Mouse (Mus musculus): ENCODE measurements around the gene Patl2. TPM values are rescaled to one million over a fixed set of nuclear protein-coding genes. Genes with fewer than 3 reads are reported as not detected.
"Not testable (repeated sequence)": the region's sequence is repeated elsewhere in the genome, so short reads cannot be mapped to it uniquely, and the experiment has no call there.

Gene Patl2
- total and polyA plus RNA-seq, 3 experiments = not detected

DNA sequence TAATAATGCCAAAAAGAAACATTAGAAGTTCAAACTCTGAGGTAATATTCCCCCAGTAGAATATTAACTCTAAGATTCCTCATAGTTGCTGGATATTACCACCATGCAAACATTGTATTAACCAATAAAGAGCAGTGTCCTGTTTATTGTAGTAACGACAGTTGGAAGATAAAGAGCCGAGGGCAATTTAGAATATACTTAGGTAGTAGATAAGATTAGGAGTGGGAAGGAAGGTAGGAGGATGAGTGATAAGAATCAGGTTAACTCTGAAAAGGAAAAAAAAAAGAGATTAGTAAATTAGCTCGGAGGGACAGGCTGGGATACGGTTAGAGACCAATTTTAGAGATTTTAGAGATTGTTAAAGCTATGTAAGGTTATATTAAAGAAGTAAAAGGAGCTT, 35.4 kb upstream of the Patl2 start:
- TF ChIP-seq HCFC1 (IDR thresholded peaks at IDR 0.05; ENCODE audit: low read depth, low read length) (no peak), GABPA (IDR thresholded peaks at IDR 0.05; ENCODE audit: insufficient replicate concordance, low read depth, low read length) (no peak), IRF4 (IDR thresholded peaks at IDR 0.05; ENCODE audit: low read depth, low read length) (no peak), ZC3H11A (IDR thresholded peaks at IDR 0.05; ENCODE audit: low read depth, low read length) (no peak), MXI1 (IDR thresholded peaks at IDR 0.05; ENCODE audit: low read depth, low read length) (no peak), KAT2A (IDR thresholded peaks at IDR 0.05; ENCODE audit: insufficient replicate concordance, low read length) (no peak), NRF1 (IDR thresholded peaks at IDR 0.05; ENCODE audit: low read depth, low read length) (no peak), PAX5 (IDR thresholded peaks at IDR 0.05; ENCODE audit: low read length) (no peak), ELF1 (IDR thresholded peaks at IDR 0.05; ENCODE audit: low read depth, low read length) (no peak), CHD1 (IDR thresholded peaks at IDR 0.05; ENCODE audit: low read depth, low read length) (no peak), EP300 (IDR thresholded peaks at IDR 0.05; ENCODE audit: low read length) (no peak), ZNF384 (IDR thresholded peaks at IDR 0.05; ENCODE audit: low read depth, low read length) (no peak), USF1 (IDR thresholded peaks at IDR 0.05; ENCODE audit: low read depth, low read length) (no peak), NELFE (IDR thresholded peaks at IDR 0.05; ENCODE audit: low read depth, low read length) (no peak), JUND (conservative IDR thresholded peaks at IDR 0.05; ENCODE audit: low read depth, low read length) (no peak), SIN3A (IDR thresholded peaks at IDR 0.05; ENCODE audit: low read length) (no peak), USF2 (conservative IDR thresholded peaks at IDR 0.05; ENCODE audit: low read depth, low read length) (no peak), RAD21 (IDR thresholded peaks at IDR 0.05; ENCODE audit: low read depth, low read length) (no peak), MEF2A (IDR thresholded peaks at IDR 0.05; ENCODE audit: borderline replicate concordance, low read depth, low read length) (no peak)
- H3K4me1 ChIP-seq (ENCODE audit: control insufficient read depth in 1 of 2, insufficient read depth in 2 of 2) = peaks cover 0 to 8% of the 10 kb centered on the region in 2 experiments; a peak in 2 of 4 replicates
- H3K79me2 ChIP-seq (replicated peaks; ENCODE audit: control insufficient read depth, extremely low read depth, insufficient read depth, poor library complexity, severe bottlenecking) = no peaks in the 10 kb centered on the region
- no peak for DNase-seq (ENCODE audit: extremely low read depth)
- dilution Hi-C loops (cut with MboI; ENCODE audit: extremely low pct_ligation_motif_present, extremely low pct_unique_long_range_greater_than_20kb, low sequenced_read_pairs) = no loop called here
- H3K36me3 ChIP-seq (replicated peaks in 1 of 2; ENCODE audit: control insufficient read depth in 1 of 2, insufficient read depth in 1 of 2, low read length in 1 of 2) = no peaks in the 10 kb centered on the region
- no peak overlapping the region for H3K9ac ChIP-seq (ENCODE audit: insufficient read depth, low read depth)
- H3K27me3 ChIP-seq (replicated peaks) = no peaks in the 10 kb centered on the region
- no peak overlapping the region for H3K4me3 ChIP-seq (replicated peaks in 1 of 3; ENCODE audit: low read depth in 2 of 3, low read length in 2 of 3, poor library complexity in 1 of 3)
- in situ Hi-C loops (cut with MboI; ENCODE audit: low pct_ligation_motif_present, low pct_unique_long_range_greater_than_20kb, low sequenced_read_pairs) = no loop called here
- no peak overlapping the region for H3K4me2 ChIP-seq (ENCODE audit: insufficient read depth, low read depth, poor library complexity, severe bottlenecking)
- no peaks in the 10 kb centered on the region for H3K9me3 ChIP-seq (replicated peaks; ENCODE audit: low read length)
- H3K27ac ChIP-seq (ENCODE audit: insufficient read depth, low read depth) = no peak overlapping the region

DNA sequence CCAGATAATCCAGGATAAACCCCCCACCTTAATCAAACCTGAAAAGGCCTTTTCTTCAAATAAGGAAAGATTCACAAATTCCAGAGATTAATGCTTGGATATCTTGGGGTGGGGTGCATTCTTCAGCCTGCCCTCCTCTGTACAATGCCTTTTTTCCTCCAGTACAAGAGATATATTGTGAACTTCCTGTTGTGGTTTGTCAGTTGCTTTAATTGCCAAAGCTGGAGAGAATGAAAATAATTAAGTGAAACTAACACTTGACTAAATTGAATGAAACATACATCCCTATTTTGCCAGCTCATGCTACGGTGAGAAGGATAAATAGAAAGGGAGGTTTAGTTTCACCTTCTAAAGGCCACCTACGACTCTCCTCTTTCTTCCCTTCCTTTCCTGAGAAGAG, 32.2 kb upstream of the Patl2 start:
- Histone ChIP-seq H3K9ac (ENCODE audit: insufficient read depth, low read depth) (no peak overlapping the region), H3K4me2 (ENCODE audit: insufficient read depth, low read depth, poor library complexity, severe bottlenecking) (no peak overlapping the region), H3K79me2 (replicated peaks; ENCODE audit: control insufficient read depth, extremely low read depth, insufficient read depth, poor library complexity, severe bottlenecking) (no peaks in the 10 kb centered on the region), H3K9me3 (replicated peaks; ENCODE audit: low read length) (no peaks in the 10 kb centered on the region), H3K27ac (ENCODE audit: insufficient read depth, low read depth) (no peak overlapping the region), H3K36me3 (replicated peaks in 1 of 2; ENCODE audit: control insufficient read depth in 1 of 2, insufficient read depth in 1 of 2, low read length in 1 of 2) (no peaks in the 10 kb centered on the region), H3K27me3 (replicated peaks) (no peaks in the 10 kb centered on the region), H3K4me3 (replicated peaks in 1 of 3; ENCODE audit: low read depth in 2 of 3, low read length in 2 of 3, poor library complexity in 1 of 3) (no peak overlapping the region), H3K4me1 (ENCODE audit: control insufficient read depth in 1 of 2, insufficient read depth in 2 of 2) (peaks cover 0 to 8% of the 10 kb centered on the region in 2 experiments; a peak in 2 of 4 replicates)
- dilution Hi-C loops (cut with MboI; ENCODE audit: extremely low pct_ligation_motif_present, extremely low pct_unique_long_range_greater_than_20kb, low sequenced_read_pairs) = no loop called here
- DNase-seq (ENCODE audit: extremely low read depth) = no peak
- in situ Hi-C loops (cut with MboI; ENCODE audit: low pct_ligation_motif_present, low pct_unique_long_range_greater_than_20kb, low sequenced_read_pairs) = no loop called here
- no peak for TF ChIP-seq JUND (conservative IDR thresholded peaks at IDR 0.05; ENCODE audit: low read depth, low read length)
- TF ChIP-seq USF1 (IDR thresholded peaks at IDR 0.05; ENCODE audit: low read depth, low read length) = no peak
- no peak for TF ChIP-seq ZMIZ1 (IDR thresholded peaks at IDR 0.05; ENCODE audit: low read depth, low read length)
- TF ChIP-seq SMC3 (IDR thresholded peaks at IDR 0.05; ENCODE audit: low read depth, low read length) = no peak
- no peak for TF ChIP-seq RAD21 (IDR thresholded peaks at IDR 0.05; ENCODE audit: low read depth, low read length)
- TF ChIP-seq SIN3A (IDR thresholded peaks at IDR 0.05; ENCODE audit: low read length) = no peak
- no peak for TF ChIP-seq HCFC1 (IDR thresholded peaks at IDR 0.05; ENCODE audit: low read depth, low read length)
- TF ChIP-seq TBP (conservative IDR thresholded peaks at IDR 0.05; ENCODE audit: low read depth, low read length) = no peak
- TF ChIP-seq RCOR1 (conservative IDR thresholded peaks at IDR 0.05; ENCODE audit: low read depth, low read length) = no peak
- no peak for TF ChIP-seq JUN (IDR thresholded peaks at IDR 0.05; ENCODE audit: insufficient read depth, low read depth, low read length)

DNA sequence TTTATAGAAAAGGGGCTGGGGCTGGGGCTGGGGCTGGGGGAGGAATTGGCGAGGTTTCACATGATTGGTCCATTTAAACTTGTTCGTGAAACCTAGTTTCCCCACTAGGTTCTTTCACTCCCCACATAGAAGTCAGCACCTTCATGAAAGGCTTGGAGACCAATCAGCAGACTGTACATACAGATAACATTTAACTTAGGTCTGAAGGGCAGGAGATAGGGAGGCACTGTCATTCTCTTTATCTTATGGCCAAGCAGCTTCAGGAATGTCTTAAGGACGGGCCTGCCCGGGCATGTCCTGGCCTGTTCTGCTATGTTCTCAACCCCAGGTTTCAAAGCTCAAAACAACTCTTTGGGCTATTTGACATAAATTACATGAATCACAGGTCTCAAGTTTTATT, 31.1 kb upstream of the Patl2 start:
- H3K79me2 ChIP-seq (replicated peaks; ENCODE audit: control insufficient read depth, extremely low read depth, insufficient read depth, poor library complexity, severe bottlenecking); H3K4me2 ChIP-seq (ENCODE audit: insufficient read depth, low read depth, poor library complexity, severe bottlenecking); H3K9me3 ChIP-seq (replicated peaks; ENCODE audit: low read length); H3K27me3 ChIP-seq (replicated peaks); H3K27ac ChIP-seq (ENCODE audit: insufficient read depth, low read depth); dilution Hi-C loops (cut with MboI; ENCODE audit: extremely low pct_ligation_motif_present, extremely low pct_unique_long_range_greater_than_20kb, low sequenced_read_pairs); H3K4me1 ChIP-seq (ENCODE audit: control insufficient read depth in 1 of 2, insufficient read depth in 2 of 2); H3K4me3 ChIP-seq (replicated peaks in 1 of 3; ENCODE audit: low read depth in 2 of 3, low read length in 2 of 3, poor library complexity in 1 of 3); H3K9ac ChIP-seq (ENCODE audit: insufficient read depth, low read depth); in situ Hi-C loops (cut with MboI; ENCODE audit: low pct_ligation_motif_present, low pct_unique_long_range_greater_than_20kb, low sequenced_read_pairs); H3K36me3 ChIP-seq (replicated peaks in 1 of 2; ENCODE audit: control insufficient read depth in 1 of 2, insufficient read depth in 1 of 2, low read length in 1 of 2); DNase-seq (ENCODE audit: extremely low read depth): not testable (repeated sequence)
